Comparison of ENCODE assay signal across 13 mouse cellular contexts in the genomic region with DNA sequence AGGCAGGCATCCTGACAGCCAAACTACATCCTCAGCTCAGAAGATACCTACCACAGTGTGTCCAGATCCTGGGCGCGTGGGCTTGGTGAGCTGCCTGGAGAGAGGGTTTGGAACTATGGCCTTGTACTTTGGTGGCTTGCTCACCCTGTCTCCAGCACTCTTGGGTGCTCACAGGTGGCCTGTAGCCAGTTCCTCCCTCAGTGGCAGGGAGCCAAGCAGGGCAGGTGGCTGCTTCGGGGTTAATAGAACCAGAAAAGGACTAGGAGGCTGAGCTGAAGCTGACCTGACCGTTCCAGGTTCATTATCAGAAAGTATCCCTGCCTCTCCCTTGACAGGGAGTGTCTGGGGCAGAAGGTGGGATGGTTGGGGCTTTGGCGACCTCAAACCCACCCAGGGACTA. TPM values are rescaled to one million over a fixed set of nuclear protein-coding genes. Genes with fewer than 3 reads are reported as not detected.
A peak's percentile ranks its signal among the peaks of the same experiment; 100 is the strongest.
DNase-seq lines count a peak whose midpoint lies in the region.
"Had no signal": no experiment of that assay in that cellular context is flagged by ENCODE, and none has a peak within 500 bp of the region (broad histone marks: within the 10 kb centered on the region; RNA-seq: fewer than 3 reads in every experiment).

No protein-coding gene starts in this region.

- intact Hi-C loops in left cerebral cortex, postnatal 4 days (cut with DNase I): no loop called here
- intact Hi-C loops in left cerebral cortex, postnatal 25 days (cut with DNase I): no loop called here

- DNase-seq in cerebellum, adult 9-11 months: peak; percentile 4
- no peak for DNase-seq in cerebellum, adult 8-10 months
- DNase-seq in left cerebral cortex, postnatal 4 days: peak; percentile 25
- no peak for DNase-seq in left cerebral cortex, postnatal 25 days (ENCODE audit: low spot score in 2 of 2)
- DNase-seq in adrenal gland, postnatal 25 days: peak; percentile 27
- peak; percentile 76 for DNase-seq in kidney, postnatal 14 days
- DNase-seq in adipocyte (ENCODE audit: low spot score): no peak
- DNase-seq: forebrain, postnatal 0 days; gastrocnemius, adult 2 months; heart, adult 2 months; liver, embryonic 13.5 days; retina, postnatal 1 day; thymus, postnatal 36 days had no signal

RNA-seq across cellular contexts. Expression of a gene that starts 48.3 kb away (rescaled TPM):
- total RNA-seq in left cerebral cortex, postnatal 4 days (2021): 1 to 10 TPM; 1.4 to 1.5 TPM
- total RNA-seq in left cerebral cortex, postnatal 25 days (2021): 1 to 10 TPM; 2.2 to 2.9 TPM
- 4.8 and 6.5 TPM in 2 replicates for total RNA-seq in adrenal gland, postnatal 25 days (2021)

Comparison
In these comparisons a context has a peak if more than half of its experiments do, and no peak if none do; other contexts are left out.
1. DNase-seq: peak in cerebellum, adult 9-11 months (single experiment), left cerebral cortex, postnatal 4 days (single experiment), adrenal gland, postnatal 25 days (single experiment) and kidney, postnatal 14 days (single experiment); none in cerebellum, adult 8-10 months (single experiment), left cerebral cortex, postnatal 25 days (0 of 2) and adipocyte (single experiment).